ENCODE assay signal across 14 mouse cellular contexts in genomic region chr11:96017941-96018351, GRCm38 (mm10). TPM values are rescaled to one million over a fixed set of nuclear protein-coding genes. Genes with fewer than 3 reads are reported as not detected.
A peak's percentile ranks its signal among the peaks of the same experiment; 100 is the strongest.
DNase-seq lines count a peak whose midpoint lies in the region; TF ChIP-seq lines count a peak whose summit lies in the region.
"Had no signal": no experiment of that assay in that cellular context is flagged by ENCODE, and none has a peak within 500 bp of the region (broad histone marks: within the 10 kb centered on the region; RNA-seq: fewer than 3 reads in every experiment).

No protein-coding gene starts in this region.

- no peak for TF ChIP-seq CTCF in left cerebral cortex, adult 2 months (IDR thresholded peaks at IDR 0.05)

- intact Hi-C loops in left cerebral cortex, adult 2 months (cut with DNase I) = no loop called here

- H3K9me3 ChIP-seq in ES-E14 (ENCODE audit: control insufficient read depth, insufficient read depth, low read depth, low read length) = no peaks in the 10 kb centered on the region

- no peaks in the 10 kb centered on the region for H3K36me3 ChIP-seq in ES-E14 (ENCODE audit: control insufficient read depth, insufficient read depth, low read length, poor library complexity, severe bottlenecking)
- H3K36me3 ChIP-seq in myocyte (ENCODE audit: control insufficient read depth, insufficient read depth) = no peaks in the 10 kb centered on the region

- 0 out of 2 replicates have a peak overlapping the region, but pooled peaks have one; percentile 26 for H3K9ac ChIP-seq in ES-E14 (ENCODE audit: insufficient read depth, low read depth, low read length, poor library complexity, severe bottlenecking)
- H3K9ac ChIP-seq: hindbrain, embryonic 14.5 days; liver, embryonic 14.5 days had no signal

- in situ Hi-C loops in ES-E14 (cut with MboI; ENCODE audit: low sequenced_read_pairs in 2 of 2, unreplicated experiment in 2 of 2) = no loop called here

- no peak overlapping the region for H3ac ChIP-seq in myocyte (ENCODE audit: control insufficient read depth, insufficient read length)

- peak overlapping the region; percentile 48 for H3K4me2 ChIP-seq in myocyte (ENCODE audit: low read depth)
- H3K4me2 ChIP-seq: hindbrain, embryonic 14.5 days had no signal

- H3K4me3 ChIP-seq in left cerebral cortex, adult 2 months = no peak overlapping the region
- peak overlapping the region; percentile 5 to 20; a peak in 1 of 4 replicates for H3K4me3 ChIP-seq in ES-E14 (ENCODE audit: insufficient read depth in 1 of 2, low read depth in 1 of 2, low read length in 2 of 2, poor library complexity in 1 of 2, severe bottlenecking in 1 of 2)
- no peak overlapping the region for H3K4me3 ChIP-seq in myocyte

- no peaks in the 10 kb centered on the region for H3K79me2 ChIP-seq in myocyte (ENCODE audit: control insufficient read depth, insufficient read depth)

- TF ChIP-seq POLR2A in myocyte (IDR thresholded peaks at IDR 0.05; ENCODE audit: insufficient read length, low read depth) = no peak

- no peak overlapping the region for H3K27ac ChIP-seq in left cerebral cortex, adult 2 months
- peak overlapping the region; percentile 97 for H3K27ac ChIP-seq in ES-E14 (ENCODE audit: insufficient read depth, low read depth, low read length, poor library complexity, severe bottlenecking)
- H3K27ac ChIP-seq: hindbrain, embryonic 14.5 days; liver, embryonic 14.5 days had no signal

- H3K4me1 ChIP-seq in ES-E14 (ENCODE audit: control insufficient read depth in 2 of 2, insufficient read depth in 2 of 2, low read length in 2 of 2, poor library complexity in 1 of 2) = peaks cover 4 to 31% of the 10 kb centered on the region in 2 experiments

- DNase-seq in left cerebral cortex, adult 2 months (ENCODE audit: extremely low spot score in 1 of 2, low spot score in 2 of 2) = peak; percentile 21 to 39
- DNase-seq in left cerebral cortex, adult 9 months (ENCODE audit: low spot score in 2 of 2) = no peak
- DNase-seq in ES-E14 (ENCODE audit: low read depth, low spot score) = peak; percentile 77
- DNase-seq in adrenal gland, postnatal 10 days = peak; percentile 79
- DNase-seq in lung, postnatal 25 days (ENCODE audit: low spot score) = no peak
- no peak for DNase-seq in ovary, postnatal 14 days (ENCODE audit: low spot score)
- DNase-seq: cerebellum, postnatal 10 days; thymus, postnatal 14 days had no signal

- H3K27me3 ChIP-seq in myocyte (ENCODE audit: control insufficient read depth, insufficient read depth, insufficient read length) = peaks cover 2% of the 10 kb centered on the region

TF ChIP-seq in ES-E14, 5 proteins besides CTCF, POLR2A, EP300 and RAD21:
- TF ChIP-seq CHD2 (IDR thresholded peaks at IDR 0.05; ENCODE audit: low read depth, low read length) = no peak
- TF ChIP-seq HCFC1 (IDR thresholded peaks at IDR 0.05; ENCODE audit: borderline replicate concordance, insufficient read depth, low read length) = 0 out of 2 replicates have a peak, but pooled peaks have one; percentile 26
- TF ChIP-seq ZNF384 (IDR thresholded peaks at IDR 0.05; ENCODE audit: low read depth, low read length) = no peak
- 0 out of 2 replicates have a peak, but pooled peaks have one; percentile 13 for TF ChIP-seq MAFK (IDR thresholded peaks at IDR 0.05; ENCODE audit: insufficient read depth, low read depth, low read length)
- no peak for TF ChIP-seq ZC3H11A (IDR thresholded peaks at IDR 0.05; ENCODE audit: borderline replicate concordance, low read depth, low read length)

TF ChIP-seq in myocyte, 11 proteins besides CTCF, POLR2A, EP300 and RAD21:
- no peak for TF ChIP-seq TCF3 (IDR thresholded peaks at IDR 0.05; ENCODE audit: insufficient read length, low read depth)
- no peak for TF ChIP-seq MYOG (IDR thresholded peaks at IDR 0.05; ENCODE audit: control insufficient read depth in 1 of 3, insufficient read depth in 1 of 3, insufficient read length in 2 of 3, low read depth in 2 of 3)
- TF ChIP-seq E2F4 (IDR thresholded peaks at IDR 0.05; ENCODE audit: insufficient read depth) = no peak
- no peak for TF ChIP-seq REST (IDR thresholded peaks at IDR 0.05; ENCODE audit: insufficient read depth, insufficient read length)
- no peak for TF ChIP-seq USF1 (IDR thresholded peaks at IDR 0.05; ENCODE audit: low read depth)

RNA-seq across cellular contexts. Expression of gene Gip, which starts 6.4 kb away (rescaled TPM):
- total RNA-seq in left cerebral cortex, adult 2 months (2021) = not detected
- total RNA-seq in ES-E14 (2012; rRNA removed) = 0.89 and 1.5 TPM in 2 replicates
- not detected for total RNA-seq in adrenal gland, postnatal 10 days (2021)
- polyA plus RNA-seq in myocyte (2012; fragmentation: generic; extraction: Trizol) = not detected
- total RNA-seq: layer of hippocampus, adult 8-10 months; midbrain, postnatal 0 days had no signal
- polyA plus RNA-seq: activated CD4-positive, CD25-positive, alpha-beta regulatory T cell, adult 4 months; hindbrain, embryonic 14.5 days; liver, embryonic 14.5 days; midbrain, postnatal 0 days had no signal

RNA-seq across cellular contexts. Expression of gene Igf2bp1, which starts 12.2 kb away (rescaled TPM):
- under 1 TPM; 0.23 to 0.45 TPM for total RNA-seq in left cerebral cortex, adult 2 months (2021)
- 273 and 354 TPM in 2 replicates for total RNA-seq in ES-E14 (2012; rRNA removed)
- total RNA-seq in adrenal gland, postnatal 10 days (2021) = 1 to 10 TPM; 4.3 to 6.4 TPM
- 0.30 TPM for polyA plus RNA-seq in myocyte (2012; fragmentation: generic; extraction: Trizol)
- total RNA-seq: layer of hippocampus, adult 8-10 months had no signal

RNA-seq across cellular contexts. Expression of gene Snf8, which starts 16.7 kb away (rescaled TPM):
- total RNA-seq in left cerebral cortex, adult 2 months (2021) = 100 to 1,000 TPM; 102 to 103 TPM
- 51.5 and 79.4 TPM in 2 replicates for total RNA-seq in ES-E14 (2012; rRNA removed)
- 10 to 100 TPM; 68.5 to 72.3 TPM for total RNA-seq in adrenal gland, postnatal 10 days (2021)
- polyA plus RNA-seq in myocyte (2012; fragmentation: generic; extraction: Trizol) = 112 TPM

RNA-seq across cellular contexts. Expression of gene Ube2z, which starts 47.2 kb away (rescaled TPM):
- 10 to 100 TPM; 53.5 to 57.9 TPM for total RNA-seq in left cerebral cortex, adult 2 months (2021)
- total RNA-seq in ES-E14 (2012; rRNA removed) = 42.5 and 75.9 TPM in 2 replicates
- total RNA-seq in adrenal gland, postnatal 10 days (2021) = 10 to 100 TPM; 41.7 to 44.6 TPM
- 53.6 TPM for polyA plus RNA-seq in myocyte (2012; fragmentation: generic; extraction: Trizol)

RNA-seq across cellular contexts. Expression of gene Atp5g1, which starts 57.5 kb away (rescaled TPM):
- 100 to 1,000 TPM; 328 to 333 TPM for total RNA-seq in left cerebral cortex, adult 2 months (2021)
- total RNA-seq in ES-E14 (2012; rRNA removed) = 726 and 963 TPM in 2 replicates
- 100 to 1,000 TPM; 267 to 394 TPM for total RNA-seq in adrenal gland, postnatal 10 days (2021)
- polyA plus RNA-seq in myocyte (2012; fragmentation: generic; extraction: Trizol) = 1,235 TPM

Comparison
In these comparisons a context has a peak if more than half of its experiments do, and no peak if none do; other contexts are left out.
1. DNase-seq: peak in left cerebral cortex, adult 2 months (2 of 2), ES-E14 (single experiment) and adrenal gland, postnatal 10 days (single experiment); none in left cerebral cortex, adult 9 months (0 of 2), lung, postnatal 25 days (single experiment) and ovary, postnatal 14 days (single experiment).
2. H3K4me3 ChIP-seq: peak in ES-E14 (2 of 2); none in left cerebral cortex, adult 2 months (single experiment) and myocyte (single experiment).
3. RNA of gene Igf2bp1, which starts 12.2 kb away (total RNA-seq): 273 to 354 TPM in ES-E14; 4.3 to 6.4 TPM in adrenal gland, postnatal 10 days and 0.23 to 0.45 TPM in left cerebral cortex, adult 2 months; every median in the first group is over 10 times any median in the second.